Mouse (Mus musculus) heart, postnatal 0 days (tissue): ENCODE data around the gene Fam187b.

ENCODE experiments used
- CTCF ChIP-seq: IDR thresholded peaks from 2 replicates; pipeline ENCODE4 v1.5.1; 2016; ENCODE audit warnings: antibody characterized with exemption, control low read depth, low read depth
- EP300 ChIP-seq: IDR thresholded peaks from 2 replicates; pipeline ENCODE4 v1.6.1; 2016; ENCODE audit warnings: antibody characterized with exemption, low read depth

- no peak for TF ChIP-seq EP300
- TF ChIP-seq CTCF, result no peak
These were observed 58.1 kb downstream of the Fam187b start for GRCm38 (mm10) chr7:31031731-31032130.
